In genomic region chr5:98523050-98523449, GRCm38 (mm10) we compare ENCODE assay signal across 35 mouse cellular contexts. TPM values are rescaled to one million over a fixed set of nuclear protein-coding genes. Genes with fewer than 3 reads are reported as not detected.
DNase-seq lines count a peak whose midpoint lies in the region; ATAC-seq and TF ChIP-seq lines count a peak whose summit lies in the region.
"Had no signal": no experiment of that assay in that cellular context is flagged by ENCODE, and none has a peak within 500 bp of the region (broad histone marks: within the 10 kb centered on the region; RNA-seq: fewer than 3 reads in every experiment).

No protein-coding gene starts in this region.

- no peak overlapping the region for H3K4me2 ChIP-seq in kidney, embryonic 15.5 days
- no peak overlapping the region for H3K4me2 ChIP-seq in lung, postnatal 0 days (replicated peaks; ENCODE audit: low read depth, low read length)
- no peak overlapping the region for H3K4me2 ChIP-seq in intestine, postnatal 0 days (replicated peaks; ENCODE audit: low read depth)
- H3K4me2 ChIP-seq in forebrain, embryonic 15.5 days (replicated peaks): no peak overlapping the region
- no peak overlapping the region for H3K4me2 ChIP-seq in liver, postnatal 0 days (ENCODE audit: low read depth, low read length)
- H3K4me2 ChIP-seq: embryonic facial prominence, embryonic 13.5 days; forebrain, embryonic 12.5 days; heart, embryonic 13.5 days; hindbrain, embryonic 14.5 days had no signal

- H3K27me3 ChIP-seq in kidney, embryonic 15.5 days: no peaks in the 10 kb centered on the region
- H3K27me3 ChIP-seq in lung, postnatal 0 days (replicated peaks; ENCODE audit: insufficient read depth, low read length): no peaks in the 10 kb centered on the region
- H3K27me3 ChIP-seq in intestine, postnatal 0 days (replicated peaks; ENCODE audit: control insufficient read depth, insufficient read depth, low read length): no peaks in the 10 kb centered on the region
- H3K27me3 ChIP-seq in forebrain, embryonic 15.5 days: no peaks in the 10 kb centered on the region
- H3K27me3 ChIP-seq in liver, postnatal 0 days (ENCODE audit: insufficient read depth, low read length): no peaks in the 10 kb centered on the region
- H3K27me3 ChIP-seq: embryonic facial prominence, embryonic 13.5 days; forebrain, embryonic 12.5 days; heart, embryonic 13.5 days; Patski had no signal

- TF ChIP-seq EP300 in lung, postnatal 0 days (IDR thresholded peaks at IDR 0.05): no peak
- TF ChIP-seq EP300 in liver, postnatal 0 days (IDR thresholded peaks at IDR 0.05; ENCODE audit: low read depth): no peak

- no peak for ATAC-seq in kidney, embryonic 15.5 days (replicated peaks; ENCODE audit: low FRiP score)
- peak; percentile 52; the same call in 1 of the 2 replicates for ATAC-seq in lung, postnatal 0 days
- ATAC-seq in intestine, postnatal 0 days: 0 out of 2 replicates have a peak, but pooled peaks have one; percentile 33
- ATAC-seq in forebrain, embryonic 15.5 days (replicated peaks): no peak
- no peak for ATAC-seq in liver, postnatal 0 days
- ATAC-seq: CD4-positive, CD25-positive, alpha-beta regulatory T cell, adult 4 months; forebrain, embryonic 16.5 days; hindbrain, postnatal 0 days; Patski had no signal

- no peaks in the 10 kb centered on the region for H3K4me1 ChIP-seq in kidney, embryonic 15.5 days
- no peaks in the 10 kb centered on the region for H3K4me1 ChIP-seq in lung, postnatal 0 days (ENCODE audit: insufficient read depth, low read depth, low read length)
- no peaks in the 10 kb centered on the region for H3K4me1 ChIP-seq in intestine, postnatal 0 days (replicated peaks; ENCODE audit: control insufficient read depth, insufficient read depth, low read length)
- H3K4me1 ChIP-seq in forebrain, embryonic 15.5 days: no peaks in the 10 kb centered on the region
- no peaks in the 10 kb centered on the region for H3K4me1 ChIP-seq in liver, postnatal 0 days (ENCODE audit: insufficient read depth)
- H3K4me1 ChIP-seq: embryonic facial prominence, embryonic 10.5 days; embryonic facial prominence, embryonic 13.5 days; forebrain, embryonic 12.5 days had no signal

- TF ChIP-seq CTCF in lung, postnatal 0 days (IDR thresholded peaks at IDR 0.05): no peak
- no peak for TF ChIP-seq CTCF in intestine, postnatal 0 days (IDR thresholded peaks at IDR 0.05; ENCODE audit: low read depth)
- TF ChIP-seq CTCF in liver, postnatal 0 days (IDR thresholded peaks at IDR 0.05; ENCODE audit: low read depth): no peak

- no peaks in the 10 kb centered on the region for H3K36me3 ChIP-seq in kidney, embryonic 15.5 days
- H3K36me3 ChIP-seq in lung, postnatal 0 days (ENCODE audit: insufficient read depth, low read length): no peaks in the 10 kb centered on the region
- H3K36me3 ChIP-seq in intestine, postnatal 0 days (ENCODE audit: control insufficient read depth, insufficient read depth): no peaks in the 10 kb centered on the region
- no peaks in the 10 kb centered on the region for H3K36me3 ChIP-seq in forebrain, embryonic 15.5 days
- no peaks in the 10 kb centered on the region for H3K36me3 ChIP-seq in liver, postnatal 0 days (replicated peaks; ENCODE audit: insufficient read depth, low read length)
- H3K36me3 ChIP-seq: embryonic facial prominence, embryonic 10.5 days; embryonic facial prominence, embryonic 13.5 days; forebrain, embryonic 12.5 days; heart, embryonic 10.5 days; heart, embryonic 13.5 days had no signal

- H3K4me3 ChIP-seq in kidney, embryonic 15.5 days (replicated peaks): no peak overlapping the region
- H3K4me3 ChIP-seq in lung, postnatal 0 days (ENCODE audit: low read depth, low read length): no peak overlapping the region
- no peak overlapping the region for H3K4me3 ChIP-seq in intestine, postnatal 0 days (ENCODE audit: low read depth, low read length)
- H3K4me3 ChIP-seq in forebrain, embryonic 15.5 days: no peak overlapping the region
- H3K4me3 ChIP-seq in liver, postnatal 0 days (ENCODE audit: low read depth, low read length): no peak overlapping the region
- H3K4me3 ChIP-seq: embryonic facial prominence, embryonic 10.5 days; embryonic facial prominence, embryonic 13.5 days; erythroblast, embryonic 14.5 days; forebrain, embryonic 12.5 days; heart, adult 2 months; heart, embryonic 10.5 days; heart, embryonic 13.5 days had no signal

- DNase-seq in kidney, adult 18-20 months: no peak
- DNase-seq in lung, postnatal 0 days (ENCODE audit: low spot score): peak; percentile 12
- no peak for DNase-seq in lung, postnatal 36 days
- peak; percentile 1 for DNase-seq in brain, adult 2 months (ENCODE audit: low read depth, low spot score)
- DNase-seq in liver, postnatal 0 days: no peak
- DNase-seq: adrenal gland, postnatal 10 days; adrenal gland, postnatal 36 days; B cell, adult 2 months; cerebellum, adult 11 months; cerebellum, adult 2 months; cerebellum, adult 9-11 months; cerebellum, postnatal 36 days; embryo, embryonic 11 days; gastrocnemius, postnatal 10 days; gastrocnemius, postnatal 36 days; heart, adult 2 months; heart, postnatal 14 days; heart, postnatal 4 days had no signal

- no peak overlapping the region for H3K9ac ChIP-seq in kidney, embryonic 15.5 days
- H3K9ac ChIP-seq in lung, postnatal 0 days (replicated peaks; ENCODE audit: low read depth): no peak overlapping the region
- H3K9ac ChIP-seq in intestine, postnatal 0 days (ENCODE audit: low read depth, low read length): no peak overlapping the region
- H3K9ac ChIP-seq in forebrain, embryonic 15.5 days (replicated peaks): no peak overlapping the region
- no peak overlapping the region for H3K9ac ChIP-seq in liver, postnatal 0 days (replicated peaks)
- H3K9ac ChIP-seq: embryonic facial prominence, embryonic 13.5 days; forebrain, embryonic 12.5 days; heart, embryonic 13.5 days; hindbrain, embryonic 14.5 days had no signal

- peak overlapping the region; percentile 34; the same call in 1 of the 2 replicates for H3K27ac ChIP-seq in kidney, embryonic 15.5 days
- no peak overlapping the region for H3K27ac ChIP-seq in lung, postnatal 0 days (ENCODE audit: low read length)
- H3K27ac ChIP-seq in intestine, postnatal 0 days (ENCODE audit: low read depth, low read length): no peak overlapping the region
- H3K27ac ChIP-seq in forebrain, embryonic 15.5 days (replicated peaks): no peak overlapping the region
- H3K27ac ChIP-seq in liver, postnatal 0 days (ENCODE audit: low read depth): no peak overlapping the region
- H3K27ac ChIP-seq: embryonic facial prominence, embryonic 10.5 days; embryonic facial prominence, embryonic 13.5 days; forebrain, embryonic 12.5 days; heart, adult 2 months; heart, embryonic 10.5 days; heart, embryonic 13.5 days; hindbrain, embryonic 14.5 days; hindbrain, postnatal 0 days had no signal

- H3K9me3 ChIP-seq in kidney, embryonic 15.5 days (replicated peaks): no peaks in the 10 kb centered on the region
- H3K9me3 ChIP-seq in lung, postnatal 0 days (ENCODE audit: low read length): no peaks in the 10 kb centered on the region
- no peaks in the 10 kb centered on the region for H3K9me3 ChIP-seq in intestine, postnatal 0 days (ENCODE audit: control insufficient read depth)
- H3K9me3 ChIP-seq in forebrain, embryonic 15.5 days: no peaks in the 10 kb centered on the region
- no peaks in the 10 kb centered on the region for H3K9me3 ChIP-seq in liver, postnatal 0 days (ENCODE audit: low read length)
- H3K9me3 ChIP-seq: embryonic facial prominence, embryonic 10.5 days; embryonic facial prominence, embryonic 13.5 days; forebrain, embryonic 12.5 days; heart, embryonic 10.5 days; heart, embryonic 13.5 days had no signal

- 81% methylated on average over 7 of the region's 7 CpGs for WGBS in kidney, embryonic 15.5 days
- WGBS in lung, postnatal 0 days: 73% methylated on average over 7 of the region's 7 CpGs
- 49% methylated on average over 7 of the region's 7 CpGs for WGBS in intestine, postnatal 0 days
- WGBS in forebrain, embryonic 15.5 days: 78% methylated on average over 7 of the region's 7 CpGs
- WGBS in liver, postnatal 0 days (ENCODE audit: insufficient replicate concordance): 75% methylated on average over 7 of the region's 7 CpGs

RNA-seq across cellular contexts. Expression of gene Gm11111, which starts 29.4 kb away (rescaled TPM):
- polyA plus RNA-seq in kidney, embryonic 15.5 days (2015; fragmentation: Nextera tagmentation; extraction: Ambion mirVana): not detected in 2 replicates
- polyA plus RNA-seq in lung, postnatal 0 days (2015; fragmentation: Nextera tagmentation; extraction: Ambion mirVana): not detected in 2 replicates
- not detected in 2 replicates for polyA plus RNA-seq in intestine, postnatal 0 days (2015; fragmentation: Nextera tagmentation; extraction: Ambion mirVana)
- not detected in 2 replicates for polyA plus RNA-seq in forebrain, embryonic 15.5 days (2015; fragmentation: Nextera tagmentation; extraction: Ambion mirVana)
- polyA plus RNA-seq in liver, postnatal 0 days (2015; fragmentation: Nextera tagmentation; extraction: Ambion mirVana): not detected in 2 replicates
- polyA plus RNA-seq: CD4-positive, CD25-positive, alpha-beta regulatory T cell, adult 4 months; cerebellum, adult 2 months; cortical plate, adult 2 months; embryonic facial prominence, embryonic 10.5 days; embryonic facial prominence, embryonic 13.5 days; erythroblast, embryonic 14.5 days; forebrain, embryonic 12.5 days; forebrain, embryonic 16.5 days; heart, adult 2 months; heart, embryonic 10.5 days; heart, embryonic 13.5 days; heart, embryonic 16.5 days; hindbrain, embryonic 11.5 days; hindbrain, embryonic 14.5 days; hindbrain, postnatal 0 days; Patski had no signal

Comparison
In these comparisons a context has a peak if more than half of its experiments do, and no peak if none do; other contexts are left out.
1. DNase-seq: peak in lung, postnatal 0 days (single experiment) and brain, adult 2 months (single experiment); none in kidney, adult 18-20 months (single experiment), lung, postnatal 36 days (single experiment) and liver, postnatal 0 days (single experiment).
2. ATAC-seq: peak in lung, postnatal 0 days (single experiment) and intestine, postnatal 0 days (single experiment); none in kidney, embryonic 15.5 days (single experiment), forebrain, embryonic 15.5 days (single experiment) and liver, postnatal 0 days (single experiment).